Mouse (Mus musculus): ENCODE results near the gene F2r.

Gene F2r

GRCm38 (mm10) chr13:95618309-95618712 lies at the start of gene F2r:
Gene F2r, minus strand, starts transcription at chr13:95618487.
- peak; percentile 53 for ATAC-seq (ENCODE audit: insufficient number of reproducible peaks, low FRiP score, low TSS enrichment)

GRCm38 (mm10) chr13:95667260-95667659 lies 49.0 kb upstream of the F2r start:
- no peak for ATAC-seq (ENCODE audit: insufficient number of reproducible peaks, low FRiP score, low TSS enrichment)

- ATAC-seq (ENCODE audit: insufficient number of reproducible peaks, low FRiP score, low TSS enrichment): no peak
Observed at GRCm38 (mm10) chr13:95665644-95666356, 47.5 kb upstream of the F2r start.

- ATAC-seq (ENCODE audit: insufficient number of reproducible peaks, low FRiP score, low TSS enrichment): no peak
Observed at GRCm38 (mm10) chr13:95663834-95664233, 45.5 kb upstream of the F2r start.

GRCm38 (mm10) chr13:95659432-95659831 lies 41.1 kb upstream of the F2r start:
- ATAC-seq (ENCODE audit: insufficient number of reproducible peaks, low FRiP score, low TSS enrichment): no peak

- no peak for ATAC-seq (ENCODE audit: insufficient number of reproducible peaks, low FRiP score, low TSS enrichment)
Observed at GRCm38 (mm10) chr13:95657171-95657570, 38.9 kb upstream of the F2r start.

GRCm38 (mm10) chr13:95655284-95655683 lies 37.0 kb upstream of the F2r start:
- ATAC-seq (ENCODE audit: insufficient number of reproducible peaks, low FRiP score, low TSS enrichment): no peak

GRCm38 (mm10) chr13:95653696-95654095 lies 35.4 kb upstream of the F2r start:
- no peak for ATAC-seq (ENCODE audit: insufficient number of reproducible peaks, low FRiP score, low TSS enrichment)

GRCm38 (mm10) chr13:95651870-95652668 lies 33.8 kb upstream of the F2r start:
- no peak for ATAC-seq (ENCODE audit: insufficient number of reproducible peaks, low FRiP score, low TSS enrichment)

- no peak for ATAC-seq (ENCODE audit: insufficient number of reproducible peaks, low FRiP score, low TSS enrichment)
Observed at GRCm38 (mm10) chr13:95649941-95650340, 31.7 kb upstream of the F2r start.

GRCm38 (mm10) chr13:95647248-95647647 lies 29.0 kb upstream of the F2r start:
- ATAC-seq (ENCODE audit: insufficient number of reproducible peaks, low FRiP score, low TSS enrichment): no peak

- ATAC-seq (ENCODE audit: insufficient number of reproducible peaks, low FRiP score, low TSS enrichment): no peak
Observed at GRCm38 (mm10) chr13:95646687-95647111, 28.4 kb upstream of the F2r start.

GRCm38 (mm10) chr13:95643740-95644139 lies 25.5 kb upstream of the F2r start:
- ATAC-seq (ENCODE audit: insufficient number of reproducible peaks, low FRiP score, low TSS enrichment): no peak

- ATAC-seq (ENCODE audit: insufficient number of reproducible peaks, low FRiP score, low TSS enrichment): no peak
Observed at GRCm38 (mm10) chr13:95641061-95641986, 23.0 kb upstream of the F2r start.

GRCm38 (mm10) chr13:95640408-95640807 lies 22.1 kb upstream of the F2r start:
- no peak for ATAC-seq (ENCODE audit: insufficient number of reproducible peaks, low FRiP score, low TSS enrichment)

- no peak for ATAC-seq (ENCODE audit: insufficient number of reproducible peaks, low FRiP score, low TSS enrichment)
Observed at GRCm38 (mm10) chr13:95639336-95640116, 21.2 kb upstream of the F2r start.

- no peak for ATAC-seq (ENCODE audit: insufficient number of reproducible peaks, low FRiP score, low TSS enrichment)
Observed at GRCm38 (mm10) chr13:95638894-95639293, 20.6 kb upstream of the F2r start.

GRCm38 (mm10) chr13:95637737-95638136 lies 19.4 kb upstream of the F2r start:
- ATAC-seq (ENCODE audit: insufficient number of reproducible peaks, low FRiP score, low TSS enrichment): no peak

GRCm38 (mm10) chr13:95635301-95635700 lies 17.0 kb upstream of the F2r start:
- no peak for ATAC-seq (ENCODE audit: insufficient number of reproducible peaks, low FRiP score, low TSS enrichment)

GRCm38 (mm10) chr13:95634451-95634850 lies 16.2 kb upstream of the F2r start:
- ATAC-seq (ENCODE audit: insufficient number of reproducible peaks, low FRiP score, low TSS enrichment): no peak

Data from cerebellum, adult (tissue).